Mouse (Mus musculus): ENCODE data around the gene Ndufs1. TPM values are rescaled to one million over a fixed set of nuclear protein-coding genes. Genes with fewer than 3 reads are reported as not detected.
A peak's percentile ranks its signal among the peaks of the same experiment; 100 is the strongest.
"Not testable (repeated sequence)": the region's sequence is repeated elsewhere in the genome, so short reads cannot be mapped to it uniquely, and the experiment has no call there.

Ndufs1 gene
- polyA plus RNA-seq, 1 experiment = 163 TPM

DNA sequence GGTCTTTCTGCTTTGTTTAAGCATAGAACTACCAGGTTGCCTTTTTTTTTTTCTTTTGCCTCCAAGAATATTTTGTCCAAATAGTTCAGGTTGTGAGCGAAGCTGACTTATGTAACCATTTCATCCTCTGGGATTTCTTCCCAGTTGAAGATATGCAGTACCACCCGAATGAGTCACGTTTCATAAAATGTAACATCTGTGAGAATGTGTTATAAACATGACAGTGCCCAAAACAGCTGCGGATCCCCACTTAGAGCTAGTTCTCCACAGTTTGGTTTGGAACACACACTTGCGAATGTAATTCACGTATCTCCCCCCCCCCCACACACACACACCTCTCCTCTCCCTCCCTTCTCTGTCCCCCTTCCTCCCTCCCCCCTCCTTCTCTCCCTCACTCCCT lies 22.8 kb upstream of the Ndufs1 start:
- Histone ChIP-seq H3K4me1 (ENCODE audit: control insufficient read depth, insufficient read depth, low read length) (no peaks in the 10 kb centered on the region), H3K36me3 (ENCODE audit: control insufficient read depth, insufficient read depth, low read length) (no peaks in the 10 kb centered on the region), H3K27ac (ENCODE audit: insufficient read depth, low read depth, low read length) (no peak overlapping the region), H3K27me3 (replicated peaks; ENCODE audit: control insufficient read depth, insufficient read depth, low read length) (no peaks in the 10 kb centered on the region), H3K4me3 (ENCODE audit: insufficient read depth, low read depth, low read length) (no peak overlapping the region)
- 92% methylated on average over 6 of the region's 6 CpGs for WGBS
- no peak for DNase-seq
- TF ChIP-seq CTCF (conservative IDR thresholded peaks at IDR 0.05; ENCODE audit: insufficient read depth, insufficient read length, low read depth, low read length) (no peak), POLR2A (IDR thresholded peaks at IDR 0.05; ENCODE audit: low read depth, low read length) (no peak)

DNA sequence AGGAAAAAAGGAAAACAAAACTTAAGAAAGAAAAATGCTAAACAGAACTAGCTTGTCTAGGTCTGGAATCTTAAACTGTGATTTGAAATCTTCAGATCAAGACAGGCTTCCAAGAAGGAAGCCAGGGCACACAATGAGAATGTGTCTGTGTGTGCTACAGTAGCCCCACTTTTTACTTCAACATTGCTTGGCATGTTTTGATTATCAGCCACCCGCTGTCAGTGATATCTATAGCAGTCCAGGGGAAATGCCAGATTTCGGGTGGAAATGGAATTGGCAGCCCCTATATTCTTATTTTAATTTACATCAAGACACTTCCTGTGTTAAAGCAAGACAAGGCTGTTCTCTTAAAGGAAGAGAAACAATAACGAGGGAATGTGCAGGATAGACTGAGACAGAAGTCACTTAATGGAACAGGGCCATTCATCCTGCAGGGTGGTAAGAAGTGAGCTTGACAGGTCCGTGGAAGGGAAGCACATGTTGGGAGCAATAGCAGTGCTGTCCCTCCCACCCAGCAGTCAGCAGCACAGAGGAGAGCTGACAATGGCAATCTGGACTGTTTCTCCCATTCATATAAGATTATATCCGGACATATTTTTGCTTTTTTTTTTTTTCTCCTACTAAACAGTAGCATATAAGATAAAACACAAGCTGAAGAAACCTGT lies 19.3 kb upstream of the Ndufs1 start:
- WGBS = 47% methylated on average over 5 of the region's 5 CpGs
- Histone ChIP-seq H3K4me3 (ENCODE audit: insufficient read depth, low read depth, low read length) (no peak overlapping the region), H3K4me1 (ENCODE audit: control insufficient read depth, insufficient read depth, low read length) (no peaks in the 10 kb centered on the region), H3K27ac (ENCODE audit: insufficient read depth, low read depth, low read length) (no peak overlapping the region), H3K27me3 (replicated peaks; ENCODE audit: control insufficient read depth, insufficient read depth, low read length) (no peaks in the 10 kb centered on the region), H3K36me3 (ENCODE audit: control insufficient read depth, insufficient read depth, low read length) (no peaks in the 10 kb centered on the region)
- TF ChIP-seq CTCF (conservative IDR thresholded peaks at IDR 0.05; ENCODE audit: insufficient read depth, insufficient read length, low read depth, low read length) (no peak), POLR2A (IDR thresholded peaks at IDR 0.05; ENCODE audit: low read depth, low read length) (no peak)
- no peak for DNase-seq

DNA sequence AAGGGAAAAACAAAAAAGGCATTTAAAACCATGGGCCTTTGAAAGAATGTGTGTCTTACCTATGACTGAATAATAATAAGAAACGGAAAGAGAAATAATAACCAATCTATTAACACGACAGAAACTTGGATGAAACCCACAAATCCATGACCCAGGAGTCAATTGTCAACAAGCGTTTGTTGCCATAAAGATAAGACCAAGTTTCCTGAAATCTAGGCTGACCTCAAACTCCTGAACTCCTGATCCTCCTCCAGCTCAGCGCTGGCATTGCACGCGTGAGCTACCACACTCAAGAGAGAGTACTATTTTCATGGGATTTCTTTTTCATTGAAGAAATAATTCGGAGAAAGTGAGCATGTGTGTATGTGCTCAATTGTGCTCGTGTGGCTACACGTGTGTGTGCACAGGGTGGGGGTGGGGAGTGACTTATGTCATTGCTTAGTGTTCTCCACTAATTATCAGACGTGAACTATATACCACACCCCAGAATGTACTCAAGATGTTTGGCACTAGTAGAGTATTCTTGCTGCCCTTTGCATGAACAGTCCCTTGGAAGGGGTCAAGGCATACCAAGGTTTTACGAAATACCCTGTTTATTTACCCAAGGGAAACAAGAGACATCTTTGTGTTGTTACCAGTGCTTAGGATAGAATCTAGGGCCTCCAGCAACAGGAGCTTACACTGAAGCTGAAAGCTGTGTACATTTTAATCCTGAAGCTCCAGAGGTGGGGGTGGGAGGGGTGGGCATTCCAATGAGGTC lies 15.9 kb upstream of the Ndufs1 start:
- TF ChIP-seq CTCF (conservative IDR thresholded peaks at IDR 0.05; ENCODE audit: insufficient read depth, insufficient read length, low read depth, low read length) (no peak), POLR2A (IDR thresholded peaks at IDR 0.05; ENCODE audit: low read depth, low read length) (no peak)
- peak; percentile 43 for DNase-seq
- Histone ChIP-seq H3K27ac (ENCODE audit: insufficient read depth, low read depth, low read length) (no peak overlapping the region), H3K4me3 (ENCODE audit: insufficient read depth, low read depth, low read length) (no peak overlapping the region), H3K36me3 (ENCODE audit: control insufficient read depth, insufficient read depth, low read length) (no peaks in the 10 kb centered on the region), H3K4me1 (ENCODE audit: control insufficient read depth, insufficient read depth, low read length) (no peaks in the 10 kb centered on the region), H3K27me3 (replicated peaks; ENCODE audit: control insufficient read depth, insufficient read depth, low read length) (no peaks in the 10 kb centered on the region)
- 59% methylated on average over 11 of the region's 11 CpGs for WGBS

DNA sequence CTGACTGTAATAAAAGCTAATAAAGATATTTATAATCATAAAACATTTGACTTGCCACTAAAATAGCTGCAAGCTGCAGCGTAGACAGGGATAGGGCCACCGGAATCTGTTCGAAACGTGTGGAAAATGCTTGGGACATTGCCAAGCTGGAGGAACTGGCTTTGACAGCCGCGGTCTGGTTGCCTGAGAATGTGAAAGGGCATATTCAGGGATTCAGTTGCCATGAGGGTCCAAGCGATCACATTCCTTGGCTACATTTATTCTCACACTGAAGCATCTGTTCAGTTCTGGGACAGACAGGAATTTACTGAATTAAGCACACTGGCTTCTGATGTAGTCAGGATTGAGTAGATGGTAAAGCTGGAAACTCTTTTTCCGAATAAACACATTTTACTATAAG lies 14.2 kb upstream of the Ndufs1 start:
- WGBS = 45% methylated on average over 8 of the region's 8 CpGs
- no peaks in the 10 kb centered on the region for H3K36me3 ChIP-seq (ENCODE audit: control insufficient read depth, insufficient read depth, low read length)
- TF ChIP-seq POLR2A (IDR thresholded peaks at IDR 0.05; ENCODE audit: low read depth, low read length) = no peak
- TF ChIP-seq CTCF (conservative IDR thresholded peaks at IDR 0.05; ENCODE audit: insufficient read depth, insufficient read length, low read depth, low read length) = no peak
- H3K4me1 ChIP-seq (ENCODE audit: control insufficient read depth, insufficient read depth, low read length) = no peaks in the 10 kb centered on the region
- no peaks in the 10 kb centered on the region for H3K27me3 ChIP-seq (replicated peaks; ENCODE audit: control insufficient read depth, insufficient read depth, low read length)
- H3K27ac ChIP-seq (ENCODE audit: insufficient read depth, low read depth, low read length) = no peak overlapping the region
- DNase-seq = peak; percentile 51
- no peak overlapping the region for H3K4me3 ChIP-seq (ENCODE audit: insufficient read depth, low read depth, low read length)

DNA sequence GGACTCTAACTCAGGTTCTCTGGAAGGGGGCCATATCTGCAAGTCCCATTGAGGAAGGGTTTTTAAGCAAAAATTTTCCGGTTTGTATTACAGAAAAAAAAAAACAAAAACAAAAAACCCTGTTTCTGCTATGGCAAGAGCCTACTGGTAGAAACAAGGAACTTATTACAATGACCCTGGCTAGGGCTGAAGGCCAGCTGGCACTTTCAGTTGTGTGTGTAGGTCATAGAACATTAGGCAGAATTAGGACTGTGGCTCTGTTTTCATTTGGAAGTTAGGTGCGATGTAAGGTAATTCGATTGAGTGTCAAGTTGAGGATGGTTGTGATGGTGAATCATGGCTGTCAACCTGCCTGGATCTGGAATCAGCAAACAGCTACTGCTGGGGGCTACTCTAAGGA lies 11.9 kb upstream of the Ndufs1 start:
- no peak overlapping the region for H3K4me3 ChIP-seq (ENCODE audit: insufficient read depth, low read depth, low read length)
- H3K27ac ChIP-seq (ENCODE audit: insufficient read depth, low read depth, low read length) = no peak overlapping the region
- H3K27me3 ChIP-seq (replicated peaks; ENCODE audit: control insufficient read depth, insufficient read depth, low read length) = no peaks in the 10 kb centered on the region
- no peaks in the 10 kb centered on the region for H3K36me3 ChIP-seq (ENCODE audit: control insufficient read depth, insufficient read depth, low read length)
- 73% methylated on average over 3 of the region's 3 CpGs for WGBS
- H3K4me1 ChIP-seq (ENCODE audit: control insufficient read depth, insufficient read depth, low read length) = no peaks in the 10 kb centered on the region
- DNase-seq = peak; percentile 46
- TF ChIP-seq CTCF (conservative IDR thresholded peaks at IDR 0.05; ENCODE audit: insufficient read depth, insufficient read length, low read depth, low read length) = no peak
- no peak for TF ChIP-seq POLR2A (IDR thresholded peaks at IDR 0.05; ENCODE audit: low read depth, low read length)

DNA sequence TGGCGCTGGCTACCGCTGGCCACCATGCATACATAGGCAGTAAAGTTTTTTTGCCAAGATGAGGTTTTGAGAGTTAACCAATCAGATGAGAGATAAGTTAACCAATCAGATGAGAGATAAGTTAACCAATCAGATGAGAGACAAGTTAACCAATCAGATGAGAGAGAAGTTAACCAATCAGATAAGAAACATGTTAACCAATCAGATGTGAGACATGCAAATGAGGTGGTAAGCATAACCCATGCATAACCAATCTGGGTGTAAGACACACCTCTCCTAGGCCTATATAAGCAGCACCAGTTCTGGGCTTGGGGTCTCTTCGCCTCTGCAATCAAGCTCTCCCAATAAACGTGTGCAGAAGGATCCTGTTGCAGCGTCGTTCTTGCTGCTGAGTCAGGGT lies 8.8 kb upstream of the Ndufs1 start:
- H3K27ac ChIP-seq (ENCODE audit: insufficient read depth, low read depth, low read length); H3K27me3 ChIP-seq (replicated peaks; ENCODE audit: control insufficient read depth, insufficient read depth, low read length); DNase-seq; H3K4me3 ChIP-seq (ENCODE audit: insufficient read depth, low read depth, low read length); H3K36me3 ChIP-seq (ENCODE audit: control insufficient read depth, insufficient read depth, low read length); H3K4me1 ChIP-seq (ENCODE audit: control insufficient read depth, insufficient read depth, low read length): not testable (repeated sequence)
- 95% methylated on average over 6 of the region's 6 CpGs for WGBS

DNA sequence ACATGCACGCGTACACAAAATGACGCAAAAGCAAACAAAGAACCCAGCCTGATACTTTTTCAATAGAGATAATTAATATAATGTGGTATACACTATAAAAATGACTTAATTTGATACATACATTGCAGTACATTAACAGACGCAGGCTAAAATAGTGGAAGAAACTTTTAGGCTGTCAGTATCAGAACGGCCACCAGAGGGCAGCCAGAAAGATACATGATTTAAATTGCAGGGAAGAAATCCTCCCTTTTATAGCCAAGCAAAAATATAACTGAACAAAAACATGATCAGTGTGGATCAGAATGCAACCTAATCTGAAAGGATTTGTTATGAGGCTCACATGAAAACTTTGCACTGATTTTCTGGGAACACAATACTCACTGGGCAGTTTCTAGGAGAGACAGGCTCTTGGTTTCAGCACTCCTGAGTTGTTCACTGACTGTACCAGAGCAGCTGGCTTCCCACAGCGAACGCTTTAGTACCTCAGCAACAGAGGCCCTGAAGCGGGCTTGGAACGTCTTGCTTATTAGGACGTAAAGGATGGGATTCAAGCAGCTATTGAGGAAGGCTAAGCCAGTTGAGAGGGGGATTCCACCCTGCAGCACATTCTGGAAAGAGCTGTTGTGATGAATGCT lies 6.1 kb upstream of the Ndufs1 start:
- peak; percentile 50 for DNase-seq
- 61% methylated on average over 10 of the region's 10 CpGs for WGBS
- TF ChIP-seq CTCF (conservative IDR thresholded peaks at IDR 0.05; ENCODE audit: insufficient read depth, insufficient read length, low read depth, low read length) (no peak), POLR2A (IDR thresholded peaks at IDR 0.05; ENCODE audit: low read depth, low read length) (no peak)

More for the DNA sequence above, 6.1 kb upstream of the Ndufs1 start:
- Histone ChIP-seq H3K4me1 (ENCODE audit: control insufficient read depth, insufficient read depth, low read length) (peaks cover 3% of the 10 kb centered on the region; the same call in 1 of the 2 replicates), H3K27me3 (replicated peaks; ENCODE audit: control insufficient read depth, insufficient read depth, low read length) (no peaks in the 10 kb centered on the region), H3K36me3 (ENCODE audit: control insufficient read depth, insufficient read depth, low read length) (no peaks in the 10 kb centered on the region), H3K27ac (ENCODE audit: insufficient read depth, low read depth, low read length) (no peak overlapping the region), H3K4me3 (ENCODE audit: insufficient read depth, low read depth, low read length) (no peak overlapping the region)

Measured in kidney, adult 2 months (tissue).